Mouse (Mus musculus) macrophage (primary cell): Measurements from ENCODE around the gene Gm10840. TPM values are rescaled to one million over a fixed set of nuclear protein-coding genes. Genes with fewer than 3 reads are reported as not detected.
"Not testable (repeated sequence)": the region's sequence is repeated elsewhere in the genome, so short reads cannot be mapped to it uniquely, and the experiment has no call there.

ENCODE experiments used
- H3K27ac ChIP-seq: fragments of 350-480 bp; formaldehyde crosslinking; 2 replicates; pipeline ENCODE4 v1.9.0; 2021
- H3K36me3 ChIP-seq: fragments of 350-480 bp; formaldehyde crosslinking; 2 replicates; pipeline ENCODE4 v1.9.0; 2021; ENCODE audit errors: inconsistent target
- H3K4me3 ChIP-seq: fragments of 350-480 bp; formaldehyde crosslinking; 2 replicates; pipeline ENCODE4 v1.9.0; 2021; ENCODE audit errors: inconsistent target
- H3K79me2 ChIP-seq: fragments of 350-480 bp; formaldehyde crosslinking; 2 replicates; pipeline ENCODE4 v1.9.0; 2021; ENCODE audit errors: inconsistent target
- WGBS: methylation state at CpG from one replicate; pipeline ENCODE4 v1.1.7; 2026; ENCODE audit warnings: inconsistent platforms; ENCODE audit not compliant: missing documents; 5-methylcytosine and 5-hydroxymethylcytosine counted together
- polyA plus RNA-seq: library from polyadenylated mRNA; stranded (reverse); fragments of 250-400 nt; gene quantifications from 3 replicates; pipeline ENCODE4 v1.2.4, GENCODE M21; 2018; ENCODE audit warnings: inconsistent platforms
- total RNA-seq, 78 experiments: library from RNA; depleted of rRNA; stranded (reverse); fragments of 250-400 nt; gene quantifications; 1 replicate in 9 of 78; 2 replicates in 24 of 78; 3 replicates in 43 of 78; 4 replicates in 2 of 78; pipeline ENCODE4 v1.2.4; 2018; ENCODE audit warnings: inconsistent platforms in 56 of 78

The Gm10840 gene
- not detected for total RNA-seq (2018; cell fraction: chromatin; rRNA removed)
- not detected for total RNA-seq (2018; cell fraction: cytosol; rRNA removed)
- total RNA-seq (2018; cell fraction: nucleus; rRNA removed) = not detected
- not detected in 3 replicates for polyA plus RNA-seq

GRCm38 (mm10) chr11:106160841-106161721 is at the start of gene Gm10840, which contains the start of gene Limd2:
Gene Gm10840, plus strand, starts transcription at chr11:106160850.
Gene Limd2, minus strand, starts transcription at chr11:106160860.
- Histone ChIP-seq H3K4me3 (peak within 1 kb of the TSS; percentile 69), H3K27ac (peak within 1 kb of the TSS; percentile 79), H3K36me3 (peaks cover 19% of the 10 kb centered on the region; the same call in 1 of the 2 replicates), H3K79me2 (peaks cover 32% of the 10 kb centered on the region; the same call in 1 of the 2 replicates)
- WGBS = 46% methylated on average over 20 of the region's 22 CpGs

GRCm38 (mm10) chr11:106111688-106112087 is 49.0 kb upstream of the Gm10840 start:
- no peak overlapping the region for H3K27ac ChIP-seq

GRCm38 (mm10) chr11:106122221-106122620 is 38.4 kb upstream of the Gm10840 start:
- H3K27ac ChIP-seq = peak overlapping the region; percentile 77
- no peak overlapping the region for H3K4me3 ChIP-seq
- H3K36me3 ChIP-seq = peaks cover 27% of the 10 kb centered on the region; the same call in 1 of the 2 replicates
- peaks cover 83% of the 10 kb centered on the region for H3K79me2 ChIP-seq
- 88% methylated on average over 5 of the region's 5 CpGs for WGBS

More at GRCm38 (mm10) chr11:106111688-106112087, 49.0 kb upstream of the Gm10840 start:
- Histone ChIP-seq H3K4me3 (no peak overlapping the region), H3K36me3 (peaks cover 18% of the 10 kb centered on the region; the same call in 1 of the 2 replicates), H3K79me2 (peaks cover 97% of the 10 kb centered on the region)

- H3K4me3 ChIP-seq = no peak overlapping the region
- 0% methylated on average over 3 of the region's 3 CpGs for WGBS
Measured at GRCm38 (mm10) chr11:106122736-106123135, 37.9 kb upstream of the Gm10840 start.

GRCm38 (mm10) chr11:106124784-106125183 is 35.9 kb upstream of the Gm10840 start:
- peaks cover 84% of the 10 kb centered on the region for H3K79me2 ChIP-seq
- 82% methylated on average over 4 of the region's 4 CpGs for WGBS
- peaks cover 14% of the 10 kb centered on the region; the same call in 1 of the 2 replicates for H3K36me3 ChIP-seq
- no peak overlapping the region for H3K4me3 ChIP-seq
- no peak overlapping the region for H3K27ac ChIP-seq

More at GRCm38 (mm10) chr11:106122736-106123135, 37.9 kb upstream of the Gm10840 start:
- Histone ChIP-seq H3K79me2 (peaks cover 83% of the 10 kb centered on the region), H3K27ac (peak overlapping the region; percentile 77), H3K36me3 (peaks cover 22% of the 10 kb centered on the region; the same call in 1 of the 2 replicates)

GRCm38 (mm10) chr11:106125827-106126226 is 34.8 kb upstream of the Gm10840 start:
- Histone ChIP-seq H3K79me2 (peaks cover 84% of the 10 kb centered on the region), H3K36me3 (peaks cover 14% of the 10 kb centered on the region; the same call in 1 of the 2 replicates), H3K4me3 (no peak overlapping the region), H3K27ac (no peak overlapping the region)
- WGBS = 60% methylated on average over 1 of the region's 1 CpGs

- WGBS = no CpG with 5 or more reads among the region's 6 CpGs
- H3K79me2 ChIP-seq = peaks cover 84% of the 10 kb centered on the region
Measured at GRCm38 (mm10) chr11:106126727-106127373, 33.8 kb upstream of the Gm10840 start.

DNA sequence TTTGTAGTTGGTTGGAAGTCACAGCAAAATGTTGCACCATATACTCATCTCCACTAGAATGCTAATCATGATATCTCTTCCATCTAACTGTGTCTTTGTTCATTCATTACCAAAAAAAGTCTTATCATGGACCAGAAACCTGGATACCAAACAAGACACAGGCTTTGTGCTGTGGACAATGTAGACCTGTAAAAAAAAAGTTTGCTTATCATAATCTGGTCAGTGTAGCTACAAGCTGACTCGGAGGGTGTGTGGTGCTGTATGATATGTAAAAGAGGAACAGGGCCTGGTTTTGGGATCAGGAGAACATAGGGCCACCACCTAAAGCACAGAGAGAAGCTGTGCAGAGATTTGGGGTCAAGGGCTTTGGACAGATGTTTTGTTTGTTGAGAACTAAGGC is 31.2 kb upstream of the Gm10840 start:
- H3K79me2 ChIP-seq = peaks cover 89% of the 10 kb centered on the region
- H3K36me3 ChIP-seq = peaks cover 14% of the 10 kb centered on the region; the same call in 1 of the 2 replicates
- no peak overlapping the region for H3K4me3 ChIP-seq
- 29% methylated on average over 1 of the region's 1 CpGs for WGBS
- no peak overlapping the region for H3K27ac ChIP-seq

More at GRCm38 (mm10) chr11:106126727-106127373, 33.8 kb upstream of the Gm10840 start:
- not testable (repeated sequence) for H3K27ac ChIP-seq, H3K4me3 ChIP-seq
- peaks cover 14% of the 10 kb centered on the region; the same call in 1 of the 2 replicates for H3K36me3 ChIP-seq

DNA sequence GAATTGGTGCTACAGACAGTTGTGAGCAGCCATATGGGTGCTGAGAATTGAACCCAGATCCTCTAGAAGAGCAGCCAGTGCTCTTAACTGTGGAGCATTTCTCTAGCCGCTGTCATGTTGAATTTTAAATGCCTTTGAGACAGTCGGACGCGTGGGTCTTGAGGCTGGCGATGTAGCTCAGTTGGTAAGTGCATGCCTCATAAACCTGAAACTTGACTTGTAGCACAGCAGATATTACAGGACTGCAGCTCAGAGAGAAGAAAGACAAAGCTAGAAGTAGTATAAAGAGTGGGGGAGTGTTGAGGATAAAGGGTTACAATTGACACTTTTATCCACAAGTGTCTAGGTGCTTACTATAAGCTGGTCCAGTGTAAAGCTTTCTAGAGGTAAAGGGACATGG is 28.1 kb upstream of the Gm10840 start:
- H3K27ac ChIP-seq = no peak overlapping the region
- peaks cover 72% of the 10 kb centered on the region for H3K79me2 ChIP-seq
- H3K36me3 ChIP-seq = no peaks in the 10 kb centered on the region; the same call in 1 of the 2 replicates
- 95% methylated on average over 5 of the region's 5 CpGs for WGBS
- no peak overlapping the region for H3K4me3 ChIP-seq

DNA sequence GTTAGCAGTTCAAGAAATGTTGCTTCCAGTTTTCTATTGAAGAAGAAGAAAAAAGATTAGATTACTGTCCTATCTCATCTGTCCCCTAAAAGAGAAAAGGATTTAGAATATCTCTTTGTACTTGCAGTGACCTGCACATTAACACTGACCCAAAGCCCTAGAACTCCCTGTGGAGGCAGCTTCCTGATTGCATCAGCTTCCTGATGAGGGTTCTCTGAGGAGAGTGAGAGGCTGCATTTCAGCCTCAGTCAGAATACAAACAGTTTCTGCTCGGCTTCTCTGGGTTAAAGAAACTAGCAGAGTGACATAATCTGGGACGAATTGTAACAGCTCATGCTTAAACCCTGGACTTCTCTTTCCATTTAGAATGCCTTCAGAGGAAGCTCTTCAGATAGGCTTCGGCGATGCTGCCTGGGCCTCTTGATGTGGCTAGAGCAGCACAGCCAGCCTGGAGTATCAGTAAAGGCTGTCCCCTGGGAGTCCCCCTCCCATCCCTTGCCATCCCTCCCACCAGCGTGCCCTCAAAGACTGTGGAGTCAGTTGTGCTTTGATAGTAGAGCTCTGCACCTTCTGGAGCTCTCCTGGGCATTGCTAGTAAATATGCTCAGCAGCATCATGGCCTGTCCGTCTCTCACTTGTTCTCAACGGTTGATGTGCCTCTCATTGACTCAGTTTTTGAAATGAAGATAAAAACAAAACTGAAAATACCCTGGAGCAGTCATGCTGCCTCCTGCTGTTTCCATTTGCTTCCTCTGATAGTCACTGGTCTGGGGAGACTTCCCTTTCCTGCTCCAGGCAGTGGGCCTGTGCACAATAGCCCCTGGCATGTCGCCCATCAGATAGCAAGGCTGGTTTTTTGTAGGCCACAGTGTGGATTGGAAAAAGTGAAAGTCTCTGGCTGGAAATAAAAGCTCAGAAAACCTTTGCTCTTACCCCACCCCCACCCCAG is 25.8 kb upstream of the Gm10840 start:
- H3K4me3 ChIP-seq = peak overlapping the region; percentile 25
- H3K79me2 ChIP-seq = peaks cover 70% of the 10 kb centered on the region
- WGBS = under 1% methylated on average over 8 of the region's 8 CpGs
- no peaks in the 10 kb centered on the region; the same call in 1 of the 2 replicates for H3K36me3 ChIP-seq
- peak overlapping the region; percentile 99 for H3K27ac ChIP-seq

GRCm38 (mm10) chr11:106151219-106151618 is 9.4 kb upstream of the Gm10840 start:
- Histone ChIP-seq H3K36me3 (peaks cover 42% of the 10 kb centered on the region), H3K27ac (no peak overlapping the region), H3K4me3 (no peak overlapping the region), H3K79me2 (no peaks in the 10 kb centered on the region)
- WGBS = 100% methylated on average over 3 of the region's 3 CpGs

DNA sequence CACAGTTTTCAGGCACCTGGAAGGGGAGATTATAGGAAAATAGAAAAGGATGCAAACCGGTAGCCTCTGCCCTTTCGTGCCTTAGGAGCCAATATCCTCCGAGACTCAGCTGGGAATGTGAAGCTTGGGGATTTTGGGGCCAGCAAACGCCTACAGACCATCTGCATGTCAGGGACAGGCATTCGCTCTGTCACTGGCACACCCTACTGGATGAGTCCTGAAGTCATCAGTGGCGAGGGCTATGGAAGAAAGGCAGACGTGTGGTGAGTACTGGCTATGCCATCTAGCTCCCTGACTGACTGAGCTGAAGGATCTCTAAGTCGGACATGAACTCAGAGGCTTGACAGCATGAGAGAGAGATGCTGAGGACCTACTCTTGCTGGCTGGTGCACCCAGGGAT is 8.5 kb upstream of the Gm10840 start:
- H3K27ac ChIP-seq = no peak overlapping the region
- H3K36me3 ChIP-seq = peaks cover 42% of the 10 kb centered on the region
- WGBS = 87% methylated on average over 8 of the region's 8 CpGs
- H3K79me2 ChIP-seq = peaks cover 8% of the 10 kb centered on the region; the same call in 1 of the 2 replicates
- H3K4me3 ChIP-seq = no peak overlapping the region

DNA sequence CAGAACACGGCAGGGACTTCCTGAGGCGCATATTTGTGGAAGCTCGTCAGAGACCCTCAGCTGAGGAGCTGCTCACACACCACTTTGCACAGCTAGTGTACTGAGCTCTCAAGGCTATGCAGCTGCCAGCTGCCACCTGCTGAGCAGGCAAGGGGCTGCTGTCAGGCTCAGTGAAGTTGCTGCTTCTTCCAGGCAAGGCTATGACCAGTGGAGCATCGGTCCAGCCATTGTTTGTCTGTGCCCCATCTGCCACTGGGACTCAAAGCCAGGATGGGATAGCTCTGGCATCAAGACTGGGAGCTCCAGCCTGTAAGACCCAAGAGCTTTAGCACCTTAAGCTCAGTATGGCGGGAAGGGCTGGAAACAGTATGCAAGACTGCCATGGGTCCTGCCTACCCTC is 6.6 kb upstream of the Gm10840 start:
- Histone ChIP-seq H3K36me3 (peaks cover 34% of the 10 kb centered on the region), H3K79me2 (peaks cover 28% of the 10 kb centered on the region; the same call in 1 of the 2 replicates), H3K27ac (peak overlapping the region; percentile 46), H3K4me3 (no peak overlapping the region)
- 85% methylated on average over 3 of the region's 5 CpGs for WGBS
